Mouse (Mus musculus) CH12.LX (cell line): Measurements from ENCODE around the gene Pdrg1.

Experiments
- BHLHE40 ChIP-seq: IDR thresholded peaks from 2 replicates; pipeline ENCODE4 v1.6.1; 2011; ENCODE audit warnings: mild to moderate bottlenecking, low read depth, low read length, improper control_type of control experiment
- CTCF ChIP-seq, 2 experiments: IDR thresholded peaks in 1 of 2; conservative IDR thresholded peaks in 1 of 2; 2 replicates each; pipeline ENCODE4 v1.5.1; 2011 to 2012; ENCODE audit warnings: low read depth in 2 of 2, low read length in 2 of 2, improper control_type of control experiment in 1 of 2, inconsistent platforms in 1 of 2, mild to moderate bottlenecking in 1 of 2, moderate library complexity in 1 of 2
- EP300 ChIP-seq: IDR thresholded peaks from 2 replicates; pipeline ENCODE4 v1.6.1; 2011; ENCODE audit warnings: low read length, improper control_type of control experiment
- HCFC1 ChIP-seq: IDR thresholded peaks from 2 replicates; pipeline ENCODE4 v1.6.1; 2012; ENCODE audit warnings: low read depth, mild to moderate bottlenecking, inconsistent platforms, low read length, improper control_type of control experiment
- MXI1 ChIP-seq: IDR thresholded peaks from 2 replicates; pipeline ENCODE4 v1.6.1; 2011; ENCODE audit warnings: mild to moderate bottlenecking, low read depth, low read length, improper control_type of control experiment
- POLR2A ChIP-seq: IDR thresholded peaks from 2 replicates; pipeline ENCODE4 v1.6.1; 2011; ENCODE audit warnings: low read depth, mild to moderate bottlenecking, improper control_type of control experiment, low read length
- POLR2AphosphoS2 ChIP-seq: IDR thresholded peaks from 2 replicates; pipeline ENCODE4 v1.6.1; 2011; ENCODE audit warnings: low read depth, low read length, improper control_type of control experiment
- SIN3A ChIP-seq: IDR thresholded peaks from 2 replicates; pipeline ENCODE4 v1.6.1; 2012; ENCODE audit warnings: low read length, improper control_type of control experiment, inconsistent platforms
- USF1 ChIP-seq: IDR thresholded peaks from 2 replicates; pipeline ENCODE4 v1.6.1; 2014; ENCODE audit warnings: low read depth, mild to moderate bottlenecking, inconsistent platforms, low read length, improper control_type of control experiment
- ZNF384 ChIP-seq: IDR thresholded peaks from 2 replicates; pipeline ENCODE4 v1.6.1; 2012; ENCODE audit warnings: low read depth, low read length, improper control_type of control experiment, inconsistent platforms

- TF ChIP-seq POLR2A (no peak), EP300 (no peak), POLR2AphosphoS2 (no peak), CTCF (conservative IDR thresholded peaks at IDR 0.05 in 1 of 2, IDR thresholded peaks at IDR 0.05 in 1 of 2; ENCODE audit: low read depth in 2 of 2, low read length in 2 of 2) (no peak), ZNF384 (no peak), SIN3A (no peak), HCFC1 (no peak), USF1 (no peak), MXI1 (no peak), BHLHE40 (no peak)
Observed at GRCm38 (mm10) chr2:153053896-153054295, 38.7 kb upstream of the Pdrg1 start.
